Mouse (Mus musculus): ENCODE measurements around the gene Smg6.

The Smg6 gene

GRCm38 (mm10) chr11:75194121-75194849 lies 268.7 kb downstream of the Smg6 start:
- no peak for DNase-seq

GRCm38 (mm10) chr11:75194850-75195461 lies 269.3 kb downstream of the Smg6 start:
- DNase-seq, result peak; percentile 54

- DNase-seq, result no peak
These were observed 270.5 kb downstream of the Smg6 start for GRCm38 (mm10) chr11:75196131-75196530.

- DNase-seq, result no peak
These were observed 272.3 kb downstream of the Smg6 start for GRCm38 (mm10) chr11:75197956-75198355.

GRCm38 (mm10) chr11:75198792-75199191 lies 273.2 kb downstream of the Smg6 start:
- DNase-seq, result no peak

- DNase-seq, result no peak
These were observed 274.3 kb downstream of the Smg6 start for GRCm38 (mm10) chr11:75199951-75200350.

- DNase-seq, result no peak
These were observed 275.3 kb downstream of the Smg6 start for GRCm38 (mm10) chr11:75200935-75201334.

- DNase-seq, result no peak
These were observed 276.1 kb downstream of the Smg6 start for GRCm38 (mm10) chr11:75201721-75202120.

- no peak for DNase-seq
These were observed 278.3 kb downstream of the Smg6 start for GRCm38 (mm10) chr11:75203926-75204325.

- no peak for DNase-seq
These were observed 278.8 kb downstream of the Smg6 start for GRCm38 (mm10) chr11:75204472-75204871.

- DNase-seq, result no peak
These were observed 280.7 kb downstream of the Smg6 start for GRCm38 (mm10) chr11:75206347-75206746.

GRCm38 (mm10) chr11:75209363-75209762 lies 283.7 kb downstream of the Smg6 start:
- no peak for DNase-seq

GRCm38 (mm10) chr11:75210093-75210492 lies 284.5 kb downstream of the Smg6 start:
- no peak for DNase-seq

- no peak for DNase-seq
These were observed 285.1 kb downstream of the Smg6 start for GRCm38 (mm10) chr11:75210755-75211154.

- DNase-seq, result peak; percentile 38
These were observed 286.5 kb downstream of the Smg6 start for GRCm38 (mm10) chr11:75212031-75212667.

- DNase-seq, result no peak
These were observed 287.3 kb downstream of the Smg6 start for GRCm38 (mm10) chr11:75212876-75213275.

GRCm38 (mm10) chr11:75213372-75214080 lies 287.9 kb downstream of the Smg6 start:
- peak; percentile 84 for DNase-seq

Measured in lung, postnatal 10 days (tissue).